Mouse (Mus musculus) neural tube, embryonic 11.5 days (tissue): ENCODE results near the gene Dchs1. TPM values are rescaled to one million over a fixed set of nuclear protein-coding genes. Genes with fewer than 3 reads are reported as not detected.

Experiments
- ATAC-seq: fragments of 200-750 bp; cut with Nextera tagmentation; 2 replicates; pipeline ENCODE4 v1.8.0; 2017; ENCODE audit warnings: moderate number of reproducible peaks, mild to moderate bottlenecking, moderate TSS enrichment, moderate library complexity; ENCODE audit not compliant: insufficient read depth, low FRiP score, low TSS enrichment
- DNase-seq: peaks from one replicate; pipeline ENCODE4 v3.0.0-alpha.2; 2015; ENCODE audit warnings: low spot score
- H3K27ac ChIP-seq: fragments of 300-500 bp; sonication (generic); 2 replicates; pipeline ENCODE4 v1.5.1; 2014; ENCODE audit warnings: low read depth, mild to moderate bottlenecking, low read length
- H3K27me3 ChIP-seq: fragments of 300-500 bp; sonication (generic); 2 replicates; pipeline ENCODE4 v1.6.1; 2014; ENCODE audit warnings: mild to moderate bottlenecking, low read length, mixed read lengths; ENCODE audit not compliant: control insufficient read depth, insufficient read depth
- H3K36me3 ChIP-seq: fragments of 300-500 bp; sonication (generic); 2 replicates; pipeline ENCODE4 v1.6.1; 2014; ENCODE audit warnings: mild to moderate bottlenecking, low read length, moderate library complexity, mixed read lengths; ENCODE audit not compliant: control insufficient read depth, insufficient read depth
- H3K4me1 ChIP-seq: fragments of 300-500 bp; sonication (generic); 2 replicates; pipeline ENCODE4 v1.6.1; 2014; ENCODE audit warnings: low read length, mixed read lengths; ENCODE audit not compliant: control insufficient read depth, insufficient read depth
- H3K4me2 ChIP-seq: fragments of 300-500 bp; sonication (generic); 2 replicates; pipeline ENCODE4 v1.6.1; 2014; ENCODE audit warnings: low read depth, mild to moderate bottlenecking, moderate library complexity
- H3K4me3 ChIP-seq: fragments of 300-500 bp; sonication (generic); 2 replicates; pipeline ENCODE4 v1.5.1; 2014; ENCODE audit warnings: low read depth, low read length
- H3K9ac ChIP-seq: fragments of 300-500 bp; sonication (generic); 2 replicates; pipeline ENCODE4 v1.6.1; 2014; ENCODE audit warnings: mild to moderate bottlenecking, low read length
- H3K9me3 ChIP-seq: fragments of 300-500 bp; sonication (generic); 2 replicates; pipeline ENCODE4 v1.6.1; 2016; ENCODE audit warnings: low read length; ENCODE audit not compliant: control insufficient read depth
- WGBS: fragments of 180-500 bp; shearing (Covaris S2); extraction: QIAGEN DNeasy Blood & Tissue Kit; methylation state at CpG from one replicate; pipeline ENCODE4 v1.1.7; 2014; 5-methylcytosine and 5-hydroxymethylcytosine counted together
- polyA plus RNA-seq: library from polyadenylated mRNA; unstranded; fragments of >200 nt; fragmentation: Nextera tagmentation; extraction: Ambion mirVana; gene quantifications from 2 replicates; pipeline ENCODE4 v1.2.1, GENCODE M21; 2014

Dchs1 gene
- 21.1 and 22.3 TPM in 2 replicates for polyA plus RNA-seq

- Histone ChIP-seq H3K4me3 (peak within 1 kb of the TSS; percentile 91), H3K4me1 (peaks cover 22% of the 10 kb centered on the region), H3K9ac (peak within 1 kb of the TSS; percentile 99), H3K4me2 (peak within 1 kb of the TSS; percentile 63), H3K36me3 (no peaks in the 10 kb centered on the region), H3K27me3 (no peaks in the 10 kb centered on the region), H3K9me3 (no peaks in the 10 kb centered on the region), H3K27ac (peak within 1 kb of the TSS; percentile 93)
- ATAC-seq (peak; percentile 77), DNase-seq (peak; percentile 74)
- under 1% methylated on average over 27 of the region's 97 CpGs for WGBS
Measured at GRCm38 (mm10) chr7:105787285-105788140, at the start of gene Dchs1. Dchs1 (minus strand) TSS chr7:105787654.

DNA sequence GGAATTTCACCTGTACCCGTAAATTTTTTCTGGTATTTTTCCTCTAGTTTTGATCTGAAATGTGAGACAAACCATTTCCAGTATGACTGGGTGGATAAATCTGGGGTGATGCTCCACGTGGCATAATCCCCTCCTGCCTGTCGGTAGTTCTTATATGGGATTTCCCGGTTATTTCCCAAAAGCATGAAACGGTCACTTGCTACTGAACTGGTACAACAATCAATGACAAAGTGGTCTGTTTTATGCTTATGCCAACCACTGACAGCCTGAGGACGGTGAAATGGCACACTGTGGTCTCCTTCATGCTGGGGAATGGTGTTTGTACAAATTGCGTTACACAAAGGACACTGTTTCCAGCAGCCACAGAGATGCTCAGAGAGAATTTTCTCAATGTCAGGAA lies 36.8 kb upstream of the Dchs1 start:
- WGBS, result 80% methylated on average over 7 of the region's 7 CpGs
- Histone ChIP-seq H3K36me3 (no peaks in the 10 kb centered on the region), H3K9ac (no peak overlapping the region), H3K9me3 (no peaks in the 10 kb centered on the region), H3K27ac (no peak overlapping the region), H3K27me3 (no peaks in the 10 kb centered on the region), H3K4me1 (no peaks in the 10 kb centered on the region), H3K4me2 (no peak overlapping the region), H3K4me3 (no peak overlapping the region)
- ATAC-seq, result no peak
- DNase-seq, result no peak

DNA sequence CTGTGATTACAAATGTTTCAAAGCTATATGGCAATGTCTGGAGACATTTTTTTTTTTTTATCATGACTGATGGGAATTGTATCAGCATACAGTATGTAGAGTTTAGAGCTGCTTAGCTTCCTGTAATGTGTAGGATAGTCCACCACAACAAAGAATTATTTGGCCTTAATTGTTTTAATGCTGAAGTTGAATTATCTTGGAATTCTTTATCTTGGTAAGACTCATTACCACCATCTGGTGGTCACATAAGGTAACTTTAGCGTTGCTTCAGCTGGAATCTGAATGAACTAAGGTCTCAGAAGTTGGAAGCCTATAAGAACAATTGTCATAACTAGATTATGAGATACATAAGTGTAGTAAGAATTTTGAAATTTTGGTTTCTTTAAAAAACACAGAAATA lies 31.0 kb upstream of the Dchs1 start:
- Histone ChIP-seq H3K4me3 (no peak overlapping the region), H3K9me3 (no peaks in the 10 kb centered on the region), H3K27me3 (no peaks in the 10 kb centered on the region), H3K4me2 (no peak overlapping the region), H3K9ac (no peak overlapping the region), H3K27ac (no peak overlapping the region), H3K4me1 (no peaks in the 10 kb centered on the region), H3K36me3 (no peaks in the 10 kb centered on the region)
- WGBS, result 2% methylated on average over 1 of the region's 1 CpGs
- ATAC-seq (peak; percentile 41; the same call in 1 of the 2 replicates), DNase-seq (no peak)

GRCm38 (mm10) chr7:105816736-105817135 lies 29.3 kb upstream of the Dchs1 start:
- H3K4me3 ChIP-seq, result no peak overlapping the region

DNA sequence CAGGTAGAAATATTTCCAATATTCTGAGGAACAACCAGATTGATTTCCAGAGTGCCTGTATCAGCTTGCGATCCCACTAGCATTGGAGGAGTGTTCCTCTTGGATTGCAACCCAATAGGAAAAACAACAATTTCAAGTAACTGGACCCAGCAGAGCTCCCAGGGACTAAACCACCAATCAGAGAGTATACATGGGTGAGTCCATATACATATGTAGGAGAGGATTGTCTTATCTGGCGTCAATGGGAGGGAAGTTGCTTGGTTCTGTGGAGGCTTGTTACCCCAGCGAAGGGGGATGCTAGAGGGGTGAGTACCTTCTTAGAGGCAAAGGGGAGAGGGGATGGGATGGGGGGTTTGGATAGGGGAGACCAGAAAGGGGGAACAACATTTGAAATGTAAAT lies 25.9 kb upstream of the Dchs1 start:
- WGBS, result 86% methylated on average over 3 of the region's 3 CpGs
- H3K27ac ChIP-seq, result no peak overlapping the region
- ATAC-seq (no peak), DNase-seq (no peak)
- H3K9me3 ChIP-seq, result no peaks in the 10 kb centered on the region
- no peak overlapping the region for H3K4me3 ChIP-seq
- H3K4me2 ChIP-seq, result no peak overlapping the region
- H3K9ac ChIP-seq, result no peak overlapping the region
- H3K27me3 ChIP-seq, result no peaks in the 10 kb centered on the region
- H3K4me1 ChIP-seq, result peaks cover 3% of the 10 kb centered on the region; the same call in 1 of the 2 replicates
- H3K36me3 ChIP-seq, result 0 out of 2 replicates have a peak, but pooled peaks cover 4% of the 10 kb centered on the region

More at GRCm38 (mm10) chr7:105816736-105817135, 29.3 kb upstream of the Dchs1 start:
- no peaks in the 10 kb centered on the region for H3K27me3 ChIP-seq
- no peak overlapping the region for H3K9ac ChIP-seq
- no peak for ATAC-seq
- no peak for DNase-seq
- H3K9me3 ChIP-seq, result no peaks in the 10 kb centered on the region
- H3K36me3 ChIP-seq, result no peaks in the 10 kb centered on the region
- no peaks in the 10 kb centered on the region for H3K4me1 ChIP-seq
- no peak overlapping the region for H3K4me2 ChIP-seq
- H3K27ac ChIP-seq, result no peak overlapping the region

DNA sequence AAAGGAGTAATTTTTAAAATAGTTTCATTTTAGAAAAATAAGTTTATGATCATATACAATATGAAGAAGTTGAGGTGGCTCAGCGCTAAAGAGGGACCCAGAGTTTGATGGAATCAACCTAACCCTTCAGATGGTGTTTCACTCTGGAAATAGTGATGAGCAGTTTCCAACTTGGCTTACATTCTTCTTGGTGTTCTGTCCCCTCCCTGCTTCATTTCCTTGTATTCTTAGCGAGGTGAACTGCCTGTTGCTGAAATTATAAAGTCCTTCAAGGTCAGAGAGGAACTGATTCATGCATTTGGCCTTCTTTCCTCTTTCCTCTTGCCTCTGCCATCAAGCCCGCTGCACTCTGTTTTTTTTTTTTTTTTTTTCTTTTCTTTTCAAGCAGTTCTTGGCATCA lies 25.1 kb upstream of the Dchs1 start:
- 84% methylated on average over 3 of the region's 3 CpGs for WGBS
- Histone ChIP-seq H3K4me1 (peaks cover 3% of the 10 kb centered on the region; the same call in 1 of the 2 replicates), H3K27me3 (no peaks in the 10 kb centered on the region), H3K4me3 (no peak overlapping the region), H3K9me3 (no peaks in the 10 kb centered on the region), H3K9ac (no peak overlapping the region), H3K36me3 (peaks cover 6% of the 10 kb centered on the region; the same call in 1 of the 2 replicates), H3K27ac (no peak overlapping the region), H3K4me2 (no peak overlapping the region)
- DNase-seq (no peak), ATAC-seq (no peak)

- Histone ChIP-seq H3K9me3 (no peaks in the 10 kb centered on the region), H3K4me2 (no peak overlapping the region), H3K9ac (no peak overlapping the region), H3K36me3 (peaks cover 6% of the 10 kb centered on the region; the same call in 1 of the 2 replicates), H3K27me3 (no peaks in the 10 kb centered on the region), H3K4me3 (no peak overlapping the region), H3K4me1 (peaks cover 3% of the 10 kb centered on the region; the same call in 1 of the 2 replicates), H3K27ac (no peak overlapping the region)
- no peak for DNase-seq
- ATAC-seq, result peak; percentile 11; the same call in 1 of the 2 replicates
Measured at GRCm38 (mm10) chr7:105811516-105811915, 24.1 kb upstream of the Dchs1 start.

DNA sequence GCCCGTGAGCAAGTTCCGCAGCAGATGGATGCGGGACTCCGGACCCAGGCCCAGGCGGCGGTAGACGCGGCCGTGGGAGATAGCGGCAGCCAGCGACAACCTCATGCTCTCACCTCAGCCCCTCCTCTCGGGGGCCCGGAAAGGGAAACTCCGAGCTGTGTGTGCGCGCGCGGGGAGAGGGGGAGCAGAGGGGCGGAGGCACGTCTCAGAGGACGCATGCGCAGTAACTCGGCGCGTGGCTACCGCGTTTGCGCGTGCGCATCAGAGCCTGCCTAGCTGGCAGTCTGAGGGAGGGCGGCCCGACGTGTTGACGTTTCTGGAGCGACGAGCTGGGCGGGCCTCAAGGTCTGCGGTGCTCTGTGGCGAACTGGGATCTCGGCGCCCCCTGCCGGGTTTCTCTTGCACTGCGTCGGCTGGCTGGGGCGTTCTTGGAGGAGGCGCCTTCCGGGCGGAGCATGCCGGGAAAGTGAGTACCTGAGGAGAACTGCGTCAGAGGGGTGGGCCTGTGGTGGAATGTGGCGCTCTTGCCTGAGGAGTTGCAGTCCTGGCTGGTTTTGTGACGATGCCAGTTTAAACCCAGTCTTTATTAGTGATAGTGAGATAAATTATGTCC lies 23.5 kb upstream of the Dchs1 start, which contains the start of gene Mrpl17:
Mrpl17 (minus strand) TSS at position 223 of the 613 bp plus-strand sequence.
- Histone ChIP-seq H3K9ac (peak within 1 kb of the TSS; percentile 86), H3K27ac (peak within 1 kb of the TSS; percentile 73; the same call in 1 of the 2 replicates), H3K4me3 (peak within 1 kb of the TSS; percentile 79), H3K4me2 (peak within 1 kb of the TSS; percentile 74), H3K36me3 (peaks cover 6% of the 10 kb centered on the region; the same call in 1 of the 2 replicates), H3K9me3 (no peaks in the 10 kb centered on the region), H3K4me1 (peaks cover 3% of the 10 kb centered on the region; the same call in 1 of the 2 replicates), H3K27me3 (no peaks in the 10 kb centered on the region)
- ATAC-seq, result peak; percentile 97
- whole genome bisulfite sequencing, result under 1% methylated on average over 52 of the region's 52 CpGs
- peak; percentile 100 for DNase-seq
